Mouse (Mus musculus): ENCODE measurements at regions not wholly inside any gene's neighbourhood (a gene's known extent, or its start where the extent isn't known, plus 50 kb on each side); places are given as distances from the start of the nearest gene placed in this dataset.

GRCm38 (mm10) chr5:47426040-47426439 is 556.9 kb upstream of the Slit2 start:
- no peak overlapping the region for H3K4me3 ChIP-seq (ENCODE audit: insufficient read depth, low read length)
- H3K27ac ChIP-seq (ENCODE audit: insufficient read depth, low read length), result no peak overlapping the region
- TF ChIP-seq POLR2A (IDR thresholded peaks at IDR 0.05; ENCODE audit: extremely low read depth, insufficient read depth, low read length) (no peak), CTCF (IDR thresholded peaks at IDR 0.05; ENCODE audit: extremely low read depth, insufficient read depth, low read length) (no peak)
- H3K4me1 ChIP-seq (ENCODE audit: control insufficient read depth, insufficient read depth, low read length), result no peaks in the 10 kb centered on the region

GRCm38 (mm10) chr5:47426467-47426866 is 556.5 kb upstream of the Slit2 start:
- no peaks in the 10 kb centered on the region for H3K4me1 ChIP-seq (ENCODE audit: control insufficient read depth, insufficient read depth, low read length)
- H3K4me3 ChIP-seq (ENCODE audit: insufficient read depth, low read length), result no peak overlapping the region
- TF ChIP-seq CTCF (IDR thresholded peaks at IDR 0.05; ENCODE audit: extremely low read depth, insufficient read depth, low read length), result no peak
- no peak for TF ChIP-seq POLR2A (IDR thresholded peaks at IDR 0.05; ENCODE audit: extremely low read depth, insufficient read depth, low read length)
- H3K27ac ChIP-seq (ENCODE audit: insufficient read depth, low read length), result no peak overlapping the region

DNA sequence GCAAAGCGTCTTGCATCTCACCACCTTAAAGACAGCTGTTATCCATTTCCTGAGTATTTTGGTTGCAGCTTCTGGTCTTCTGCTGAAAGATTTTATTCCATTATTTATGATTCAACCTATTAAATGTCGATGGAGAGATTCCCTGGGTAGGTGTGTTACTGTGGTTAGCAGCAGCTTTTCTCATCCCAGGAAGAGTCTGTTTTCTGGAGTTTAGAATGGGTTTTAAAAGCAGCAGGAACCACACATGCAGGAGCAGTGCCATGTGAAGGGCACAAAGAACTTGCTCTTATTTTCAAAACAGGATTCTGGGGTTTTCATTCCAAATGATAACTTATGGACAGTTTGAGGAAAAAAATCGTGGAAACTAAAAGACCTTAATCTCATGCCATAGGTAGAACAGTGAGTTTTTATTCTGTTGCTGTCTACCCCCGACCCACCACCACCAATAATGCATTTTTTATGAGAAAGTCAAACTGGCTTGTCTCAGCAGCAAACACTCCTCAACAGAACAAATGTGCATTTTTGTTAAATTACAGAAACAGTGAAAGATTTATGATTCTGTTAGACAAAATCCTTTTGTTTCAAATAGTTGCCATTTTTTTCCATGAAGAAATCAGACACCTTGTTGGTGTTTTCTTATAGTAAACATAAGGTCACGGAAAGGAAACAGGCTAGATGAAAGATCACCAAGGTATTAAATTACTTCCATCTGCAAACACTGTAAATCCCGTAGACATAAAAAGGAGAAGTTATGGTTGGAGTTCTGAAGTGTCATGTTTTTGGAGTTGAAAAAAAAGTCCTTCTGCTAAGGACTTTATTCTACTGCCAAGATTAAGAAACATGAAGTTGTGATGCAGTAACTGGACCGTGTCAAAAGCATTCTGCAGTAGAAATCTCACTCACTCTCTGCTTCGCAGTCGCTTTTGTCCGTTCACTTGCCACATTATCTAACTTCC is 553.4 kb upstream of the Slit2 start:
- TF ChIP-seq CTCF (IDR thresholded peaks at IDR 0.05; ENCODE audit: extremely low read depth, insufficient read depth, low read length), result no peak
- no peak for TF ChIP-seq POLR2A (IDR thresholded peaks at IDR 0.05; ENCODE audit: extremely low read depth, insufficient read depth, low read length)
- Histone ChIP-seq H3K4me1 (ENCODE audit: control insufficient read depth, insufficient read depth, low read length) (no peaks in the 10 kb centered on the region), H3K4me3 (ENCODE audit: insufficient read depth, low read length) (no peak overlapping the region), H3K27ac (ENCODE audit: insufficient read depth, low read length) (no peak overlapping the region)

- TF ChIP-seq POLR2A (IDR thresholded peaks at IDR 0.05; ENCODE audit: extremely low read depth, insufficient read depth, low read length), result no peak
- no peak for TF ChIP-seq CTCF (IDR thresholded peaks at IDR 0.05; ENCODE audit: extremely low read depth, insufficient read depth, low read length)
- no peaks in the 10 kb centered on the region for H3K4me1 ChIP-seq (ENCODE audit: control insufficient read depth, insufficient read depth, low read length)
- no peak overlapping the region for H3K4me3 ChIP-seq (ENCODE audit: insufficient read depth, low read length)
- H3K27ac ChIP-seq (ENCODE audit: insufficient read depth, low read length), result no peak overlapping the region
Measured at GRCm38 (mm10) chr5:47431599-47432328, 551.2 kb upstream of the Slit2 start.

GRCm38 (mm10) chr5:47436455-47436854 is 546.5 kb upstream of the Slit2 start:
- H3K27ac ChIP-seq (ENCODE audit: insufficient read depth, low read length), result no peak overlapping the region
- no peak for TF ChIP-seq CTCF (IDR thresholded peaks at IDR 0.05; ENCODE audit: extremely low read depth, insufficient read depth, low read length)
- TF ChIP-seq POLR2A (IDR thresholded peaks at IDR 0.05; ENCODE audit: extremely low read depth, insufficient read depth, low read length), result no peak
- no peaks in the 10 kb centered on the region for H3K4me1 ChIP-seq (ENCODE audit: control insufficient read depth, insufficient read depth, low read length)
- H3K4me3 ChIP-seq (ENCODE audit: insufficient read depth, low read length), result no peak overlapping the region

DNA sequence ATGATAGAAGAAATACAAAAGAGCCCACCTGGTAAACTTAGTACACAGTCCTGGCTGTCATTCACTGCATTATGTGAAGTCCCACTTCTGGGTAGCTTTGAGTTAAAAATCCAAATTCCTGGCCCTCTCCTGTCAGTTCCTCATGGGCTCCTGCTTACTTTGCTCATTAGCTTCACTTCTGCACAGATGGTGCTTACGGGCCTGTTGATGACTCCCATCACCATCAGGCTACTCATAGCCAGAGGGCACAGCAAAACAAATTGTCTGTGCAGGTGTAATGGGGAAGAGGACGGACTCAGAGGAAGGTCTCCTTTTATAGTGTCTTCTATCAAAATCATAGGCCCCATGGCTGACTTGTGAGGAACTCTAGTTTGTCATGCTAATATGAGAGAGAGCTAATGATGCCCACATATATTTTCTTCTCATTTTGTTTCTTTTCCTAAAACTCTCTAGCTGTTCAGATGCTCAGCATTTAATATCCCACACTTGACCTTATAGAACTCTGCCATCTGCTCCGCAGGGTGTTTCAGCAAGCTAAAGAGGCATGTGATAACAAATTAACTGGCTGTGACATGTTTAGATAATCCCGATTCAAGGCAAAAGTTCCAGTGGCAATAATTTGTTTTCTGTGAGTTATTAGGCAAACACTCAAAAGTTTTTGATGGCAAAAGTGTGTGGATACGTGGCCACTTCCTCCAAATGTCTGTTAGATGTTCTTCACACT is 536.5 kb upstream of the Slit2 start:
- Histone ChIP-seq H3K27ac (ENCODE audit: insufficient read depth, low read length) (no peak overlapping the region), H3K4me1 (ENCODE audit: control insufficient read depth, insufficient read depth, low read length) (no peaks in the 10 kb centered on the region), H3K4me3 (ENCODE audit: insufficient read depth, low read length) (no peak overlapping the region)
- TF ChIP-seq POLR2A (IDR thresholded peaks at IDR 0.05; ENCODE audit: extremely low read depth, insufficient read depth, low read length), result no peak
- no peak for TF ChIP-seq CTCF (IDR thresholded peaks at IDR 0.05; ENCODE audit: extremely low read depth, insufficient read depth, low read length)

DNA sequence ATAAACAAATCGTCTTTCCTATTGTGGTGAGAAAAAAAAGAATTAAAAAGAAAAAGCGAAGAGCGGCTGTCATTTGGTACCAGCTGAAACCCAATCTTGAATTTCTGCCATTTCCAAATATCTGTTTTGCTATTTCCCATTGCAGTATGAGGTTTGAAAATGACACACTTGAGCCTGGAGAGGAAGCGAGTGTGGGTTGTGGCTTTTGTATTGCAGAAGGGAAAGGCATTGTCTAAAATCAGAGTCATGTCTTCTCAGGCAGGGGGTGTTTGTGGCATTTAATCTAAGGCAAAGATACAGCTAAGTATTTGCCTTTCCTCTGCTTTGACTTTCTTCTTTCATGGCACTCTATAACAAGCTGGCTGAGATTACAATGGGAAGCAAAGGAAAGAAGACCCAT is 518.1 kb upstream of the Slit2 start:
- Histone ChIP-seq H3K4me1 (ENCODE audit: control insufficient read depth, insufficient read depth, low read length) (no peaks in the 10 kb centered on the region), H3K4me3 (ENCODE audit: insufficient read depth, low read length) (no peak overlapping the region), H3K27ac (ENCODE audit: insufficient read depth, low read length) (no peak overlapping the region)
- TF ChIP-seq POLR2A (IDR thresholded peaks at IDR 0.05; ENCODE audit: extremely low read depth, insufficient read depth, low read length) (no peak), CTCF (IDR thresholded peaks at IDR 0.05; ENCODE audit: extremely low read depth, insufficient read depth, low read length) (no peak)

- TF ChIP-seq POLR2A (IDR thresholded peaks at IDR 0.05; ENCODE audit: extremely low read depth, insufficient read depth, low read length) (no peak), CTCF (IDR thresholded peaks at IDR 0.05; ENCODE audit: extremely low read depth, insufficient read depth, low read length) (no peak)
- no peak overlapping the region for H3K4me3 ChIP-seq (ENCODE audit: insufficient read depth, low read length)
- no peaks in the 10 kb centered on the region for H3K4me1 ChIP-seq (ENCODE audit: control insufficient read depth, insufficient read depth, low read length)
- no peak overlapping the region for H3K27ac ChIP-seq (ENCODE audit: insufficient read depth, low read length)
Measured at GRCm38 (mm10) chr5:47469394-47469793, 513.5 kb upstream of the Slit2 start.

All from cortical plate, adult 2 months (tissue).